25 mouse cellular contexts compared by ENCODE assay signal in genomic region chr5:16184064-16184463, GRCm38 (mm10).
DNase-seq lines count a peak whose midpoint lies in the region; ATAC-seq and TF ChIP-seq lines count a peak whose summit lies in the region.
"Had no signal": no experiment of that assay in that cellular context is flagged by ENCODE, and none has a peak within 500 bp of the region (broad histone marks: within the 10 kb centered on the region; RNA-seq: fewer than 3 reads in every experiment).

No protein-coding gene starts in this region.

- H3K4me3 ChIP-seq in olfactory bulb, adult 2 months (ENCODE audit: insufficient read depth, low read depth, low read length) = no peak overlapping the region
- H3K4me3 ChIP-seq: embryonic facial prominence, embryonic 12.5 days; forebrain, embryonic 10.5 days; heart, embryonic 10.5 days; hindbrain, embryonic 15.5 days; left cerebral cortex, adult 2 months; liver, embryonic 12.5 days; midbrain, embryonic 15.5 days had no signal

- ATAC-seq in activated CD4-positive, CD25-positive, alpha-beta regulatory T cell, adult 4 months = no peak
- ATAC-seq: intestine, postnatal 0 days; liver, embryonic 12.5 days; midbrain, embryonic 15.5 days had no signal

- H3K4me1 ChIP-seq in olfactory bulb, adult 2 months (ENCODE audit: control insufficient read depth, insufficient read depth, low read length) = no peaks in the 10 kb centered on the region; the same call in 1 of the 2 replicates
- H3K4me1 ChIP-seq: embryonic facial prominence, embryonic 12.5 days; forebrain, embryonic 10.5 days; hindbrain, embryonic 15.5 days; liver, embryonic 12.5 days; midbrain, embryonic 15.5 days had no signal

- DNase-seq in adrenal gland, adult 8-10 months = peak; percentile 46
- DNase-seq in adrenal gland, adult 18-20 months (ENCODE audit: low spot score in 2 of 2) = no peak
- DNase-seq in ovary, adult 18-20 months (ENCODE audit: low spot score) = peak; percentile 19
- DNase-seq in ovary, postnatal 10 days (ENCODE audit: low spot score) = no peak
- peak; percentile 53 for DNase-seq in R1 (ENCODE audit: low read depth, low spot score)
- no peak for DNase-seq in embryo, embryonic 10.5 days (ENCODE audit: low spot score)
- DNase-seq: B cell, adult 2 months; cerebellum, adult 2 months; gastrocnemius, postnatal 36 days; heart, postnatal 10 days; lung, embryonic 14.5 days; lung, postnatal 4 days; right cerebral cortex, postnatal 4 days; thymus, adult 18-20 months had no signal

- no peak for TF ChIP-seq POLR2A in olfactory bulb, adult 2 months (IDR thresholded peaks at IDR 0.05; ENCODE audit: insufficient read depth, low read depth, low read length)

- no peak for TF ChIP-seq CTCF in olfactory bulb, adult 2 months (IDR thresholded peaks at IDR 0.05; ENCODE audit: insufficient read depth, low read depth, low read length)

- peak overlapping the region; percentile 26; the same call in 1 of the 2 replicates for H3K27ac ChIP-seq in olfactory bulb, adult 2 months (ENCODE audit: insufficient read depth, low read depth, low read length)
- H3K27ac ChIP-seq: embryonic facial prominence, embryonic 12.5 days; forebrain, embryonic 10.5 days; heart, embryonic 10.5 days; hindbrain, embryonic 15.5 days; kidney, postnatal 0 days; left cerebral cortex, adult 2 months; liver, embryonic 12.5 days; midbrain, embryonic 15.5 days had no signal

- 62% methylated on average over 1 of the region's 1 CpGs for WGBS in olfactory bulb, adult 2 months

Comparison
In these comparisons a context has a peak if more than half of its experiments do, and no peak if none do; other contexts are left out.
1. DNase-seq: peak in adrenal gland, adult 8-10 months (single experiment), ovary, adult 18-20 months (single experiment) and R1 (single experiment); none in adrenal gland, adult 18-20 months (0 of 2), ovary, postnatal 10 days (single experiment) and embryo, embryonic 10.5 days (single experiment).